Mouse (Mus musculus): ENCODE results near the gene Cga.

- TF ChIP-seq EP300 (IDR thresholded peaks at IDR 0.05; ENCODE audit: low read depth) = no peak
- TF ChIP-seq CTCF (IDR thresholded peaks at IDR 0.05; ENCODE audit: low read depth) = no peak
Measured at GRCm38 (mm10) chr4:34898497-34898896, 4.9 kb downstream of the Cga start.

Data from liver, embryonic 14.5 days (tissue).